Mouse (Mus musculus) liver, embryonic 16.5 days (tissue): ENCODE results near the gene Nr6a1. TPM values are rescaled to one million over a fixed set of nuclear protein-coding genes. Genes with fewer than 3 reads are reported as not detected.

Experiments
- ATAC-seq: fragments of 200-750 bp; cut with Nextera tagmentation; 2 replicates; pipeline ENCODE4 v1.8.0; 2017; ENCODE audit warnings: low read depth, mild to moderate bottlenecking, moderate number of reproducible peaks, moderate library complexity
- H3K27ac ChIP-seq: fragments of 300-500 bp; sonication (generic); 2 replicates; pipeline ENCODE4 v1.5.1; 2014; ENCODE audit warnings: mild to moderate bottlenecking, low read length
- H3K27me3 ChIP-seq: fragments of 300-500 bp; sonication (generic); 2 replicates; pipeline ENCODE4 v1.6.1; 2014; ENCODE audit warnings: low read depth, low read length, mixed read lengths; ENCODE audit not compliant: control insufficient read depth, insufficient read depth
- H3K36me3 ChIP-seq: fragments of 300-500 bp; sonication (generic); 2 replicates; pipeline ENCODE4 v1.6.1; 2014; ENCODE audit warnings: mild to moderate bottlenecking; ENCODE audit not compliant: control insufficient read depth, insufficient read depth
- H3K4me1 ChIP-seq: fragments of 300-500 bp; sonication (generic); 2 replicates; pipeline ENCODE4 v1.6.1; 2014; ENCODE audit warnings: low read depth, low read length, mixed read lengths; ENCODE audit not compliant: control insufficient read depth
- H3K4me2 ChIP-seq: fragments of 300-500 bp; sonication (generic); 2 replicates; pipeline ENCODE4 v1.6.1; 2014; ENCODE audit warnings: low read depth, low read length, mixed read lengths
- H3K4me3 ChIP-seq: fragments of 300-500 bp; sonication (generic); 2 replicates; pipeline ENCODE4 v1.5.1; 2014; ENCODE audit warnings: low read depth, mild to moderate bottlenecking, low read length
- H3K9ac ChIP-seq: fragments of 300-500 bp; sonication (generic); 2 replicates; pipeline ENCODE4 v1.6.1; 2014; ENCODE audit warnings: low read depth, low read length
- H3K9me3 ChIP-seq: fragments of 300-500 bp; sonication (generic); replicated peaks from 2 replicates; pipeline ENCODE4 v1.6.1; 2016; ENCODE audit warnings: low read length; ENCODE audit not compliant: control insufficient read depth
- WGBS: fragments of 180-500 bp; shearing (Covaris S2); extraction: QIAGEN DNeasy Blood & Tissue Kit; methylation state at CpG from one replicate; pipeline ENCODE4 v1.1.7; 2014; ENCODE audit not compliant: insufficient replicate concordance; 5-methylcytosine and 5-hydroxymethylcytosine counted together
- polyA plus RNA-seq: library from polyadenylated mRNA; unstranded; fragments of >200 nt; fragmentation: Nextera tagmentation; extraction: Ambion mirVana; gene quantifications from 2 replicates; pipeline ENCODE4 v1.2.1, GENCODE M21; 2015

Gene Nr6a1
- polyA plus RNA-seq, 1 experiment from 2014 or later, result 0.94 TPM

GRCm38 (mm10) chr2:38785113-38785512 is 142.4 kb downstream of the Nr6a1 start:
- Histone ChIP-seq H3K27ac (no peak overlapping the region), H3K4me1 (peaks cover 9% of the 10 kb centered on the region), H3K9me3 (no peaks in the 10 kb centered on the region), H3K4me2 (no peak overlapping the region), H3K4me3 (no peak overlapping the region), H3K9ac (no peak overlapping the region), H3K36me3 (no peaks in the 10 kb centered on the region), H3K27me3 (no peaks in the 10 kb centered on the region)
- peak; percentile 21; the same call in 1 of the 2 replicates for ATAC-seq
- 28% methylated on average over 3 of the region's 3 CpGs for WGBS

DNA sequence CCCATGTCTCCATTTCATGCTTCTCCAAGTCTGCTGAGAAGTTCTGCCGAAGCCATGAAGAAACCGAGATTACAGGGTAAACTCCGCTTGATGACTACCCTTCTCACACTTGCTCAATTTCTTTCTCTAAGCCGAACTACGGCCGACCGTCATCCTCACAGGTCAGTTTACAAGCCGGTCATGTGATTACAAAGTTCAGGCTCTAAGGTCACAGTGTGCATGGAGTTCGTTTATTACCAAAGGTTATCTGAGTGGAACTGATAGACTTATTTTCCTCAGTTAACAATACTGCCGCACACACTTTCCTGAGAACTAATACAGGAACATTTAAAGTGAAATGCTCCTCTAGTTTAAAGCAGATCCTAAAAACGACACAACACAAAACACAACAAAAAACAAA is 143.1 kb downstream of the Nr6a1 start:
- Histone ChIP-seq H3K27ac (no peak overlapping the region), H3K4me2 (no peak overlapping the region), H3K9ac (no peak overlapping the region), H3K4me3 (peak overlapping the region; percentile 36), H3K27me3 (no peaks in the 10 kb centered on the region), H3K4me1 (peaks cover 9% of the 10 kb centered on the region), H3K36me3 (no peaks in the 10 kb centered on the region), H3K9me3 (no peaks in the 10 kb centered on the region)
- peak; percentile 89 for ATAC-seq
- WGBS, result 41% methylated on average over 11 of the region's 11 CpGs

DNA sequence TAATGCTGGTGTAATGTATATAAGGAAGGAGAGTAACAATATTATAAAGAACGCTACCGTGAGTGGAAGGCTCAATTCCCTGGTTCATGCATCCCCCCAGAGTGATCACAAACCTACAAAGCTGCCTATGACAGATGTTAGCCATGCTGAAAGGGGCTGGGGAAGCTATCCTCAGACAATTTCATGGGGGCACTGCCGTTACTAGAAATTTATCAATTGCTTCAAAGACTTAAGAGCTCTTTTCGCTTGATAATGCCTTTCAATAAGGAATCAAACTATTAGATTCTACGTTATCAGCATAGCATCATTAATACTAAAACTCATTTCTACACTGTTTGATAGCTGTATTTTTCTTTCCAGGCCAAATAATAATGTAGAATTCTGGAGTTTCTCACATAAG is 144.1 kb downstream of the Nr6a1 start:
- H3K4me1 ChIP-seq, result peaks cover 9% of the 10 kb centered on the region
- WGBS, result 60% methylated on average over 5 of the region's 5 CpGs
- ATAC-seq, result no peak
- no peaks in the 10 kb centered on the region for H3K27me3 ChIP-seq
- H3K9ac ChIP-seq, result no peak overlapping the region
- H3K4me3 ChIP-seq, result peak overlapping the region; percentile 6; the same call in 1 of the 2 replicates
- no peaks in the 10 kb centered on the region for H3K9me3 ChIP-seq
- H3K27ac ChIP-seq, result no peak overlapping the region
- H3K36me3 ChIP-seq, result no peaks in the 10 kb centered on the region
- H3K4me2 ChIP-seq, result 0 out of 2 replicates have a peak overlapping the region, but pooled peaks have one; percentile 5

- Histone ChIP-seq H3K27ac (no peak overlapping the region), H3K4me2 (peak overlapping the region; percentile 12; the same call in 1 of the 2 replicates), H3K4me3 (no peak overlapping the region), H3K27me3 (no peaks in the 10 kb centered on the region), H3K36me3 (no peaks in the 10 kb centered on the region), H3K4me1 (peaks cover 9% of the 10 kb centered on the region), H3K9me3 (no peaks in the 10 kb centered on the region), H3K9ac (no peak overlapping the region)
- ATAC-seq, result no peak
- WGBS, result 29% methylated on average over 1 of the region's 1 CpGs
These were observed 144.8 kb downstream of the Nr6a1 start for GRCm38 (mm10) chr2:38782731-38783130.

GRCm38 (mm10) chr2:38781945-38782720 is 145.4 kb downstream of the Nr6a1 start:
- H3K27me3 ChIP-seq, result no peaks in the 10 kb centered on the region
- H3K36me3 ChIP-seq, result no peaks in the 10 kb centered on the region
- H3K4me2 ChIP-seq, result peak overlapping the region; percentile 12; the same call in 1 of the 2 replicates
- no peak overlapping the region for H3K4me3 ChIP-seq
- H3K9ac ChIP-seq, result no peak overlapping the region
- no peak for ATAC-seq
- H3K4me1 ChIP-seq, result peaks cover 9% of the 10 kb centered on the region
- no peak overlapping the region for H3K27ac ChIP-seq
- no peaks in the 10 kb centered on the region for H3K9me3 ChIP-seq
- 28% methylated on average over 6 of the region's 6 CpGs for WGBS

- no peak for ATAC-seq
- no peaks in the 10 kb centered on the region for H3K36me3 ChIP-seq
- no peaks in the 10 kb centered on the region for H3K27me3 ChIP-seq
- 33% methylated on average over 2 of the region's 2 CpGs for WGBS
- no peaks in the 10 kb centered on the region for H3K9me3 ChIP-seq
- H3K27ac ChIP-seq, result no peak overlapping the region
- H3K4me3 ChIP-seq, result no peak overlapping the region
- no peak overlapping the region for H3K9ac ChIP-seq
- peaks cover 1% of the 10 kb centered on the region; the same call in 1 of the 2 replicates for H3K4me1 ChIP-seq
- no peak overlapping the region for H3K4me2 ChIP-seq
These were observed 147.5 kb downstream of the Nr6a1 start for GRCm38 (mm10) chr2:38779939-38780338.

- Histone ChIP-seq H3K36me3 (no peaks in the 10 kb centered on the region), H3K4me2 (no peak overlapping the region), H3K27ac (no peak overlapping the region), H3K4me1 (no peaks in the 10 kb centered on the region; the same call in 1 of the 2 replicates), H3K27me3 (no peaks in the 10 kb centered on the region), H3K4me3 (no peak overlapping the region), H3K9me3 (no peaks in the 10 kb centered on the region), H3K9ac (no peak overlapping the region)
- 42% methylated on average over 2 of the region's 2 CpGs for WGBS
- ATAC-seq, result no peak
These were observed 150.2 kb downstream of the Nr6a1 start for GRCm38 (mm10) chr2:38777326-38777725.

- Histone ChIP-seq H3K4me3 (no peak overlapping the region), H3K9me3 (no peaks in the 10 kb centered on the region), H3K36me3 (no peaks in the 10 kb centered on the region), H3K27ac (no peak overlapping the region), H3K27me3 (no peaks in the 10 kb centered on the region), H3K4me1 (no peaks in the 10 kb centered on the region; the same call in 1 of the 2 replicates), H3K9ac (no peak overlapping the region), H3K4me2 (no peak overlapping the region)
- no peak for ATAC-seq
- 21% methylated on average over 2 of the region's 2 CpGs for WGBS
These were observed 152.6 kb downstream of the Nr6a1 start for GRCm38 (mm10) chr2:38774936-38775335.

DNA sequence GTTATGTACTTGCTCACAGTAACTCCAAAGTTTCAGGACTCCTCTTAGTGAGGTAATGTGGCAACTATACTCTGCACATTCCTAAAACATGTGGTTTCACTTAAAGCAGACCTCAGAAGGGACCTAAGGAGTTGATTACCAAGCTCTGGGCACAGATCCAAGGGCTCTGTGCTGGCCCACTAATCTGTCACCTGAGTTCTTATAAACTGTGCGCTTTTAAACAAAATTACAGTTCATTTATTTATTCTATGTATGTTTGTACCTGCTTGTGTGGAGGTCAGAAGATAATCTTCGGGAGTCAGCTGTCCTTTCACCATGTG is 156.1 kb downstream of the Nr6a1 start:
- no peak overlapping the region for H3K4me2 ChIP-seq
- no peaks in the 10 kb centered on the region; the same call in 1 of the 2 replicates for H3K4me1 ChIP-seq
- H3K9me3 ChIP-seq, result no peaks in the 10 kb centered on the region
- no peak for ATAC-seq
- no peaks in the 10 kb centered on the region for H3K36me3 ChIP-seq
- WGBS, result 57% methylated on average over 2 of the region's 2 CpGs
- H3K27ac ChIP-seq, result no peak overlapping the region
- H3K4me3 ChIP-seq, result no peak overlapping the region
- no peaks in the 10 kb centered on the region for H3K27me3 ChIP-seq
- H3K9ac ChIP-seq, result no peak overlapping the region
